In genomic region chr9:119483554-119484353, GRCm38 (mm10) we compare ENCODE assay signal across 10 mouse cellular contexts. TPM values are rescaled to one million over a fixed set of nuclear protein-coding genes. Genes with fewer than 3 reads are reported as not detected.
DNase-seq lines count a peak whose midpoint lies in the region; ATAC-seq lines count a peak whose summit lies in the region.
"Had no signal": no experiment of that assay in that cellular context is flagged by ENCODE, and none has a peak within 500 bp of the region (broad histone marks: within the 10 kb centered on the region; RNA-seq: fewer than 3 reads in every experiment).

No protein-coding gene starts in this region.

- WGBS in hindbrain, embryonic 15.5 days = 40% methylated on average over 23 of the region's 23 CpGs

- no peaks in the 10 kb centered on the region for H3K36me3 ChIP-seq in hindbrain, embryonic 15.5 days

- DNase-seq in adrenal gland, postnatal 10 days = peak; percentile 33
- no peak for DNase-seq in adrenal gland, postnatal 25 days
- peak; percentile 22 for DNase-seq in ovary, postnatal 36 days (ENCODE audit: low spot score)
- no peak for DNase-seq in ovary, postnatal 10 days (ENCODE audit: low spot score)
- DNase-seq in thymus, postnatal 25 days = peak; percentile 48
- DNase-seq in spleen, postnatal 36 days (ENCODE audit: low spot score in 2 of 2) = no peak
- no peak for DNase-seq in frontal cortex, postnatal 36 days (ENCODE audit: low spot score in 2 of 2)

- H3K27me3 ChIP-seq in hindbrain, embryonic 15.5 days = no peaks in the 10 kb centered on the region; the same call in 1 of the 2 replicates

- no peak overlapping the region for H3K9ac ChIP-seq in hindbrain, embryonic 15.5 days
- H3K9ac ChIP-seq: heart, embryonic 13.5 days had no signal

- no peak overlapping the region for H3K27ac ChIP-seq in hindbrain, embryonic 15.5 days (replicated peaks)
- H3K27ac ChIP-seq: heart, embryonic 13.5 days had no signal

- ATAC-seq in hindbrain, embryonic 15.5 days (ENCODE audit: low FRiP score, low read depth) = peak; percentile 39; the same call in 1 of the 2 replicates

- H3K4me2 ChIP-seq in hindbrain, embryonic 15.5 days = no peak overlapping the region
- H3K4me2 ChIP-seq: heart, embryonic 13.5 days; liver, embryonic 11.5 days had no signal

- no peaks in the 10 kb centered on the region for H3K9me3 ChIP-seq in hindbrain, embryonic 15.5 days
- H3K9me3 ChIP-seq: heart, embryonic 13.5 days had no signal

- peaks cover 10% of the 10 kb centered on the region for H3K4me1 ChIP-seq in hindbrain, embryonic 15.5 days (replicated peaks)

- H3K4me3 ChIP-seq in hindbrain, embryonic 15.5 days = no peak overlapping the region
- H3K4me3 ChIP-seq: heart, embryonic 13.5 days had no signal

RNA-seq across cellular contexts. Expression of gene Exog, which starts 39.0 kb away (rescaled TPM):
- total RNA-seq in adrenal gland, postnatal 10 days (2021) = 1 to 10 TPM; 4.1 to 4.9 TPM
- 4.6 and 5.1 TPM in 2 replicates for total RNA-seq in adrenal gland, postnatal 25 days (2021)
- polyA plus RNA-seq in hindbrain, embryonic 15.5 days (2015; fragmentation: Nextera tagmentation; extraction: Ambion mirVana) = 48.0 and 49.9 TPM in 2 replicates

Comparison
In these comparisons a context has a peak if more than half of its experiments do, and no peak if none do; other contexts are left out.
1. DNase-seq: peak in adrenal gland, postnatal 10 days (single experiment), ovary, postnatal 36 days (single experiment) and thymus, postnatal 25 days (single experiment); none in adrenal gland, postnatal 25 days (single experiment), ovary, postnatal 10 days (single experiment), spleen, postnatal 36 days (0 of 2) and frontal cortex, postnatal 36 days (0 of 2).